In the genomic region with DNA sequence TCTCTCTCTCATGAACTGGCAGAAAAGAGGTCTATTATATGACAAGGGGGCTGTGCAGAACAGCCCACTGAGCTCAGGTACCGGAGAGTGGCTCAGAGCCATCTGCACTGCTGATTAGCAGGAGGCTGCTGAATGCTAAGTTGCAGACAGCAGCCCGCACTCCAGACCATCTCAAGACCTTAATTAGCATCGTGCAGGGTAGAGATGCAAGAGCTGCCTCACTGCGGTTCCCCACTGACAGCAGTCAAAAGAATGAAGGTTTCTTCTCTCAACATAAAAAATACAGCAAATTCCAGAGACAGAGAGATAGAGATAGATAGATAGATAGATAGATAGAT, we compare ENCODE assay signal across 10 mouse cellular contexts. TPM values are rescaled to one million over a fixed set of nuclear protein-coding genes. Genes with fewer than 3 reads are reported as not detected.
DNase-seq lines count a peak whose midpoint lies in the region; ATAC-seq and TF ChIP-seq lines count a peak whose summit lies in the region.
"Had no signal": no experiment of that assay in that cellular context is flagged by ENCODE, and none has a peak within 500 bp of the region (broad histone marks: within the 10 kb centered on the region; RNA-seq: fewer than 3 reads in every experiment).

No protein-coding gene starts in this region.

- no peak for DNase-seq in heart, adult 8-10 months (ENCODE audit: low spot score)
- DNase-seq in liver, adult 2 months (ENCODE audit: extremely low read depth, low read depth, low spot score): no peak
- no peak for DNase-seq in liver
- DNase-seq in layer of hippocampus, postnatal 14 days (ENCODE audit: low spot score in 2 of 2): no peak
- DNase-seq in urinary bladder, adult 18-20 months (ENCODE audit: low spot score in 2 of 2): no peak

- H3K4me2 ChIP-seq in heart, embryonic 13.5 days: peak overlapping the region; percentile 58
- H3K4me2 ChIP-seq in midbrain, embryonic 15.5 days: peak overlapping the region; percentile 25

- no peak for ATAC-seq in heart, embryonic 13.5 days (ENCODE audit: extremely low read depth, insufficient number of reproducible peaks, low FRiP score, low TSS enrichment)
- ATAC-seq in midbrain, embryonic 15.5 days (replicated peaks): no peak

- no peaks in the 10 kb centered on the region for H3K36me3 ChIP-seq in heart, embryonic 13.5 days
- no peaks in the 10 kb centered on the region for H3K36me3 ChIP-seq in liver, adult 2 months (ENCODE audit: control insufficient read depth, insufficient read depth, low read length)
- no peaks in the 10 kb centered on the region for H3K36me3 ChIP-seq in midbrain, embryonic 15.5 days (replicated peaks)
- H3K36me3 ChIP-seq: embryonic facial prominence, embryonic 13.5 days; heart, embryonic 10.5 days had no signal

- TF ChIP-seq CTCF in liver, adult 2 months (IDR thresholded peaks at IDR 0.05; ENCODE audit: low read depth, low read length): no peak

- no peaks in the 10 kb centered on the region for H3K27me3 ChIP-seq in heart, embryonic 13.5 days (replicated peaks)
- H3K27me3 ChIP-seq in liver, adult 2 months (ENCODE audit: control insufficient read depth, insufficient read depth, low read length): no peaks in the 10 kb centered on the region
- no peaks in the 10 kb centered on the region for H3K27me3 ChIP-seq in midbrain, embryonic 15.5 days (replicated peaks)
- H3K27me3 ChIP-seq: embryonic facial prominence, embryonic 13.5 days had no signal

- H3K27ac ChIP-seq in heart, embryonic 13.5 days (replicated peaks): no peak overlapping the region
- H3K27ac ChIP-seq in liver, adult 2 months (replicated peaks; ENCODE audit: insufficient read depth, low read depth, low read length): no peak overlapping the region
- no peak overlapping the region for H3K27ac ChIP-seq in brown adipose tissue, adult 24 weeks (replicated peaks; ENCODE audit: low read depth, low read length)
- H3K27ac ChIP-seq in midbrain, embryonic 15.5 days: no peak overlapping the region
- H3K27ac ChIP-seq: embryonic facial prominence, embryonic 13.5 days; heart, embryonic 10.5 days had no signal

- no peaks in the 10 kb centered on the region for H3K79me2 ChIP-seq in liver, adult 2 months (ENCODE audit: control insufficient read depth, insufficient read depth, low read length)

- no peaks in the 10 kb centered on the region for H3K9me3 ChIP-seq in heart, embryonic 13.5 days
- no peaks in the 10 kb centered on the region for H3K9me3 ChIP-seq in midbrain, embryonic 15.5 days
- H3K9me3 ChIP-seq: embryonic facial prominence, embryonic 13.5 days; heart, embryonic 10.5 days had no signal

- TF ChIP-seq POLR2A in liver, adult 2 months (IDR thresholded peaks at IDR 0.05; ENCODE audit: extremely low read depth, insufficient read depth, low read length): no peak

- 0 out of 2 replicates have a peak overlapping the region, but pooled peaks have one; percentile 11 for H3K9ac ChIP-seq in heart, embryonic 13.5 days
- 0 out of 2 replicates have a peak overlapping the region, but pooled peaks have one; percentile 11 for H3K9ac ChIP-seq in liver, adult 2 months (ENCODE audit: low read depth, low read length)
- no peak overlapping the region for H3K9ac ChIP-seq in midbrain, embryonic 15.5 days
- H3K9ac ChIP-seq: embryonic facial prominence, embryonic 13.5 days had no signal

- no peaks in the 10 kb centered on the region for H3K4me1 ChIP-seq in heart, embryonic 13.5 days
- peaks cover 2% of the 10 kb centered on the region; the same call in 1 of the 2 replicates for H3K4me1 ChIP-seq in liver, adult 2 months (ENCODE audit: control insufficient read depth, insufficient read depth, low read length)
- no peaks in the 10 kb centered on the region for H3K4me1 ChIP-seq in brown adipose tissue, adult 24 weeks (ENCODE audit: control insufficient read depth, insufficient read depth, insufficient read length, low read length)
- H3K4me1 ChIP-seq in midbrain, embryonic 15.5 days: peaks cover 9% of the 10 kb centered on the region
- H3K4me1 ChIP-seq: heart, embryonic 10.5 days had no signal

- peak overlapping the region; percentile 18 for H3K4me3 ChIP-seq in heart, embryonic 13.5 days
- no peak overlapping the region for H3K4me3 ChIP-seq in liver, adult 2 months (ENCODE audit: insufficient read depth, low read depth, low read length)
- peak overlapping the region; percentile 40 for H3K4me3 ChIP-seq in brown adipose tissue, adult 24 weeks (ENCODE audit: insufficient read depth, low read depth, low read length)
- no peak overlapping the region for H3K4me3 ChIP-seq in midbrain, embryonic 15.5 days
- H3K4me3 ChIP-seq: embryonic facial prominence, embryonic 13.5 days had no signal

- WGBS in heart, embryonic 13.5 days: 36% methylated on average over 4 of the region's 4 CpGs
- 71% methylated on average over 4 of the region's 4 CpGs for WGBS in liver, adult 2 months
- 20% methylated on average over 4 of the region's 4 CpGs for WGBS in midbrain, embryonic 15.5 days

RNA-seq across cellular contexts. Expression of a gene that starts 45.2 kb away (rescaled TPM):
- 18.7 and 21.2 TPM in 2 replicates for polyA plus RNA-seq in heart, embryonic 13.5 days (2015; fragmentation: Nextera tagmentation; extraction: Ambion mirVana)
- total RNA-seq in heart, adult 8-10 months (2022): 1 to 10 TPM; 1.1 to 1.6 (median 1.3) TPM
- 0.74 and 1.3 TPM in 2 replicates for total RNA-seq in liver, adult 2 months (2014; rRNA removed)
- polyA plus RNA-seq in liver, adult 2 months (2012; rRNA removed): 0.22 and 0.43 TPM in 2 replicates
- 0.12 and 0.13 TPM in 2 replicates for polyA plus RNA-seq in brown adipose tissue, adult 24 weeks (2012; ENCODE audit: insufficient read depth, insufficient read length, missing spikeins)
- 25.8 and 26.9 TPM in 2 replicates for polyA plus RNA-seq in midbrain, embryonic 15.5 days (2015; fragmentation: Nextera tagmentation; extraction: Ambion mirVana)
- total RNA-seq in layer of hippocampus, postnatal 14 days (2021): 10 to 100 TPM; 44.1 to 78.4 TPM

Comparison
In these comparisons a context has a peak if more than half of its experiments do, and no peak if none do; other contexts are left out.
1. H3K4me3 ChIP-seq: peak in heart, embryonic 13.5 days (single experiment) and brown adipose tissue, adult 24 weeks (single experiment); none in liver, adult 2 months (single experiment) and midbrain, embryonic 15.5 days (single experiment).
2. RNA of a gene that starts 45.2 kb away (polyA plus RNA-seq): 25.8 to 26.9 TPM in midbrain, embryonic 15.5 days and 18.7 to 21.2 TPM in heart, embryonic 13.5 days; 0.22 to 0.43 TPM in liver, adult 2 months and 0.12 to 0.13 TPM in brown adipose tissue, adult 24 weeks; every median in the first group is over 10 times any median in the second.